Mouse (Mus musculus): ENCODE measurements around the gene Olfr976. TPM values are rescaled to one million over a fixed set of nuclear protein-coding genes. Genes with fewer than 3 reads are reported as not detected.
"Not testable (repeated sequence)": the region's sequence is repeated elsewhere in the genome, so short reads cannot be mapped to it uniquely, and the experiment has no call there.

Gene Olfr976
- not detected in 2 replicates for polyA plus RNA-seq (2012)

DNA sequence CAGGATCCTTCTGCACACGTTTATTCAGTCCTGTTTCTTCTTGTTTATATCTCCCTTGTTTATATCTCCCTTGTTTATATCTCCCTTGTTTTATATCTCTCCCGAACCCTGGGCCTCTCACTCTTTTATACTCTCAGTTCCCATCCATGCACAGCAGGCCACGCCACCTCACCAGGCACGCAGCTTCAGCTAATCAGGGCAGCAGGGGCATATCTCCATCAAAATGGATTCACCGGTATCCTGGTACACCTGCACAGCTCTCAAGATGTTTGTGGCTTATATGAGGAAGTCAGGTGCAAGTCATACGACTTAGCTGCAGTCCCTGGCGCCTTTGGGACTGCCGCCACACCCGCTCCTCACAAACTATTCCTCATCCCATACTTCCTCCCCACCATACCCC lies at the start of gene Olfr976:
Olfr976 (minus strand) TSS at position 101 of the 400 bp plus-strand sequence.
- not testable (repeated sequence) for H3K36me3 ChIP-seq (ENCODE audit: control insufficient read depth); H3K27me3 ChIP-seq (ENCODE audit: control insufficient read depth); H3K4me1 ChIP-seq (ENCODE audit: control insufficient read depth); H3K4me3 ChIP-seq (replicated peaks); H3K9me3 ChIP-seq (ENCODE audit: control insufficient read depth, low read length)

DNA sequence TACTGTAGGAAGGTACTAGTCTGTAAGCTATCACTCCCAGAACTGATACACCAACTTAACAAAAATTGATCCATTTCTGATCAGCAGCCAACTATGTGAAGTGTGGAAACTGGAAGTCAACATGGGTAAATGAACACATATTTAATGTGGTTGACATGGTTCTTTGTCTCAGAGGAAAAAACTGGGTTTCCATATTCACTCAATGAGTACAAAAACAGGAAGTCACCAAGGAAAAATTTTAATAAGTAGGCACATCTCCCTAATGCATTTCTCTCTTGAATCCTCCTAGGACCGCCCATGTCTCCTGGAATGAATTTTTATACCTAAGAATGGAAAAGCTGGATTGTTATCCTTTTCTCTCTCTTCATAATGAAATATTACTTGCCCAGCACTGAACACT lies 48.5 kb upstream of the Olfr976 start, which contains the start of gene Olfr980:
Olfr980 (minus strand) TSS at position 101 of the 400 bp plus-strand sequence.
- no peak within 1 kb of the TSS for H3K4me3 ChIP-seq (replicated peaks)

DNA sequence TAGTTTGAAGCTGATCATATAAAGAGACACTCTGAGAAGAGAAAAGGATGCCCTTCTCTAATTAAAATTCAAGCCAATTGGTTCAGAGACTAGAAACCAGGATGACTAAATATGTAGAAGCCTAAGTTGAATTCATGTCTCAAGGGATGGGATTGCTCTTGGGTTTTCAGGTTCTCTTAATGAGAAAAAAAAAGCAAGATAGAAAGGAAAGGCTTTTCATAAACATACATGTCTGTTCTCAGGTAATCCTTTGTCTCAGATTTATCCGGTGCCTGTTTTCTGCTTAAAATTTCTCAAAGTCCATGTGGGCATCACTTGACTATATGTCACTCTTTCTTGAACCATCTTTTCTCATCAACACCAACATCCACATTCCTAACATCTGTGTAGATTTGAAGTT lies 42.4 kb upstream of the Olfr976 start, which contains the start of gene Olfr979:
Olfr979 (minus strand) TSS at position 101 of the 400 bp plus-strand sequence.
- Histone ChIP-seq H3K4me3 (replicated peaks) (no peak within 1 kb of the TSS), H3K27me3 (ENCODE audit: control insufficient read depth) (no peaks in the 10 kb centered on the region), H3K4me1 (ENCODE audit: control insufficient read depth) (no peaks in the 10 kb centered on the region), H3K9me3 (ENCODE audit: control insufficient read depth, low read length) (no peaks in the 10 kb centered on the region), H3K36me3 (ENCODE audit: control insufficient read depth) (no peaks in the 10 kb centered on the region)
- TF ChIP-seq TAL1 (IDR thresholded peaks at IDR 0.05; ENCODE audit: low read length): no peak
- TF ChIP-seq GATA1 (IDR thresholded peaks at IDR 0.05; ENCODE audit: low read length): no peak

More for the DNA sequence above, 48.5 kb upstream of the Olfr976 start, which contains the start of gene Olfr980:
- Histone ChIP-seq H3K9me3 (ENCODE audit: control insufficient read depth, low read length) (no peaks in the 10 kb centered on the region), H3K4me1 (ENCODE audit: control insufficient read depth) (no peaks in the 10 kb centered on the region), H3K36me3 (ENCODE audit: control insufficient read depth) (no peaks in the 10 kb centered on the region), H3K27me3 (ENCODE audit: control insufficient read depth) (no peaks in the 10 kb centered on the region)
- no peak for TF ChIP-seq TAL1 (IDR thresholded peaks at IDR 0.05; ENCODE audit: low read length)
- no peak for TF ChIP-seq GATA1 (IDR thresholded peaks at IDR 0.05; ENCODE audit: low read length)

DNA sequence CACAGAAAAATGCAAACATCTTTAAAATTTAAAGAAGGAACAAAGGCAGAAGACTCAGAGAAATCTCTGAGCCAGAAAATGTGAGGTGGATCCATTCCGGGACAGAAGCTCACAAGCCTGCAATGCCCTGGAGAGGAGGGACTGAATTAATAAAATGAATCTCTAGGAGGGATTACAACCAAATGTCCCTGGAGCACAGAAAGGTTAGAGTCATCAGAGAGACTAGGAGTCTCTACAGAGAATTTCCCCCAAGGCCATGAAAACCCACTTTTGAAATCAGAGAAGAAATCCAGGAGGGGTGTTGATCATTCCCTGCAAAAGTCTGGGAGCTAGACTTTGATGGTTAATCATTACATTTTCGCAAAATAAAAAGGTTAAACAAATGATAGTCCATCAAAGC lies 30.9 kb upstream of the Olfr976 start, which contains the start of gene Olfr978:
Olfr978 (plus strand) TSS at position 301 of the 400 bp plus-strand sequence.
- no peak for TF ChIP-seq GATA1 (IDR thresholded peaks at IDR 0.05; ENCODE audit: low read length)
- no peak for TF ChIP-seq TAL1 (IDR thresholded peaks at IDR 0.05; ENCODE audit: low read length)
- H3K27me3 ChIP-seq (ENCODE audit: control insufficient read depth): no peaks in the 10 kb centered on the region
- H3K36me3 ChIP-seq (ENCODE audit: control insufficient read depth): no peaks in the 10 kb centered on the region
- H3K4me1 ChIP-seq (ENCODE audit: control insufficient read depth): no peaks in the 10 kb centered on the region
- peaks cover 2% of the 10 kb centered on the region; the same call in 1 of the 2 replicates for H3K9me3 ChIP-seq (ENCODE audit: control insufficient read depth, low read length)
- no peak within 1 kb of the TSS for H3K4me3 ChIP-seq (replicated peaks)

DNA sequence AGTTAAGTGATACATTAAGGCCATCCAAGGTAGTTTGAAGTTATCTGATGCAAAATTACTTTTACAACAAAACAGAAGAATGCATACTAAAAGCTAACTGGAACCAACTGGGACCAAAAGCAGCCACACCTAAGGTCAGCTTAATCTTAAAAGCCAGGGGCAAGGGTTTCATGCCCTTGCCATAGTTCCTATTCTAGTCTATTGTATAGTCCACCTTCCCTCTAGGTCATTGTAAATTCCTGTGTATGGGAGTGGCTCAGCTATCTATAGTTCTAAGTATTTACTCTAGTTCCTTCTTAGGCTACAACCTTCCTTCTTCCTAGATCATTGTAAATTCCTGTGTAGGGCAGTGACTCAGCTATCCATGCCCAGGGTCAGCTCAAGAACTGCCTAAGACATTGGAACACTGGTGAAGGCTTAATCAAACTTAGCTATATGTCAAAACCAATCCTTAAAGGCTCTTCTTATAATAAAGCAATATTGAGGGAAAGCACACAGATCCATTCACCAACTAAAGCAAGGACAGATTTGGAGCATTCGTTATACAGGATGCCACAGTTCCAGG lies 15.7 kb upstream of the Olfr976 start:
- not testable (repeated sequence) for H3K4me3 ChIP-seq (replicated peaks); H3K4me1 ChIP-seq (ENCODE audit: control insufficient read depth); H3K36me3 ChIP-seq (ENCODE audit: control insufficient read depth)

DNA sequence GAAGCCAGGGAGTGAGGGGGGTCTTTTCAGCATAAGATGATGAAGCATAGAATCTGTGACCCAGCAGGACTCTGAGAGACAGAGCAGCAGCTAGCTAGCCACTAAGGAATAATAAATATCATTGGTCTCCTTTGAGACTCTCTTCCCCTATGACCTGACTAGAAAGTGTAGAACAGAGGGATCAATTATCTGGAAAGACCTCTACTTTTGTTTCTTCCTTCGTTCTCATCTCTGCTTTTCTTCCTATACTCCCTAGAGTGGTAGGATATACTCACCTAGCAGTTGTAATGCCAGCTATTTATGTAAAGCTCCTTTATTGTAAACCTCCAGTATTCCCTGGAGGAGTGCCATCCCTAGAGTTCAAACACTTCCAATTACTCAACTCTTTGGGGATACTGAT lies 9.0 kb downstream of the Olfr976 start, which contains the start of gene Olfr975:
Olfr975 (minus strand) TSS at position 101 of the 400 bp plus-strand sequence.
- Histone ChIP-seq H3K27me3 (ENCODE audit: control insufficient read depth) (no peaks in the 10 kb centered on the region), H3K4me1 (ENCODE audit: control insufficient read depth) (no peaks in the 10 kb centered on the region), H3K36me3 (ENCODE audit: control insufficient read depth) (no peaks in the 10 kb centered on the region), H3K4me3 (replicated peaks) (no peak within 1 kb of the TSS), H3K9me3 (ENCODE audit: control insufficient read depth, low read length) (no peaks in the 10 kb centered on the region)
- no peak for TF ChIP-seq TAL1 (IDR thresholded peaks at IDR 0.05; ENCODE audit: low read length)
- TF ChIP-seq GATA1 (IDR thresholded peaks at IDR 0.05; ENCODE audit: low read length): no peak

More for the DNA sequence above, 15.7 kb upstream of the Olfr976 start:
- H3K9me3 ChIP-seq (ENCODE audit: control insufficient read depth, low read length); H3K27me3 ChIP-seq (ENCODE audit: control insufficient read depth): not testable (repeated sequence)

DNA sequence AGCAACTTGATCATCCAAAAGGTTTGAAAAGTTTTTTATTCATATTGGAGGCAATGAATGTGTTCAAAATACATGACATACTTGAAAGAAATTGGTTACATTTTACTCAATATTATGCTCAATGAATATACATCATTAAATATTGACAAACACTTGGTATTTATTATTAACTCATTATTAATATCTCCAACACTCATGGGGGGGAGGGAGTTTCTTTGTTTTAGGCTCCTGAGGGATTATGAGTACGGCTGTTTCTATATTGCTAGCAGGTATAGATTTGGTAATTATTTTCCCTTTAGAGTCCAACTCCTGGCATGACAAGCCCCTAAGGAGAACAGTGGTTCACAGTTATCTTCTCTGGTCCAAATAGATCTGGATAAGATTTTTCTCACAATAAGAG lies 23.7 kb downstream of the Olfr976 start, which contains the start of gene Olfr974:
Olfr974 (plus strand) TSS at position 301 of the 400 bp plus-strand sequence.
- Histone ChIP-seq H3K9me3 (ENCODE audit: control insufficient read depth, low read length) (no peaks in the 10 kb centered on the region), H3K27me3 (ENCODE audit: control insufficient read depth) (no peaks in the 10 kb centered on the region), H3K4me1 (ENCODE audit: control insufficient read depth) (no peaks in the 10 kb centered on the region), H3K36me3 (ENCODE audit: control insufficient read depth) (no peaks in the 10 kb centered on the region), H3K4me3 (replicated peaks) (no peak within 1 kb of the TSS)
- TF ChIP-seq TAL1 (IDR thresholded peaks at IDR 0.05; ENCODE audit: low read length) (no peak), GATA1 (IDR thresholded peaks at IDR 0.05; ENCODE audit: low read length) (no peak)

DNA sequence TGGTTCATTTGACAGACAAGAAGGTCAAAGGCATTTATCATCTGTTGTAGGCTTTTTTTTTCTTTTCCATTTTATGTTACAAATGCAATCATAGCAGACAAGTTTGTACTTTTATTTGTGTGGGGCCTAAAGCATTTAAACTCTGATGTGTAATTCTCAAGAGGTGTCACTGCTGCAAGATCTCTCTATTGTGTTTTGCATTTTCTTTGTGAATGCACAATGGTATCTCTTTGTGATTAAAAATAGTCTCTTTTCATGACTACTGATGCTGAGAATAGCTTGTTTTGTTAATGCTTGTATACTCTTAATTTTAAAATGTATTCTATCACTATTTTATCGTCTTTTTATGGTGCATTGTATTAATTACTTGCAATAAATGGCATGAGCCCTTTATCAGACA lies 32.1 kb downstream of the Olfr976 start:
- not testable (repeated sequence) for H3K27me3 ChIP-seq (ENCODE audit: control insufficient read depth); H3K4me3 ChIP-seq (replicated peaks); H3K9me3 ChIP-seq (ENCODE audit: control insufficient read depth, low read length); H3K4me1 ChIP-seq (ENCODE audit: control insufficient read depth); H3K36me3 ChIP-seq (ENCODE audit: control insufficient read depth)

DNA sequence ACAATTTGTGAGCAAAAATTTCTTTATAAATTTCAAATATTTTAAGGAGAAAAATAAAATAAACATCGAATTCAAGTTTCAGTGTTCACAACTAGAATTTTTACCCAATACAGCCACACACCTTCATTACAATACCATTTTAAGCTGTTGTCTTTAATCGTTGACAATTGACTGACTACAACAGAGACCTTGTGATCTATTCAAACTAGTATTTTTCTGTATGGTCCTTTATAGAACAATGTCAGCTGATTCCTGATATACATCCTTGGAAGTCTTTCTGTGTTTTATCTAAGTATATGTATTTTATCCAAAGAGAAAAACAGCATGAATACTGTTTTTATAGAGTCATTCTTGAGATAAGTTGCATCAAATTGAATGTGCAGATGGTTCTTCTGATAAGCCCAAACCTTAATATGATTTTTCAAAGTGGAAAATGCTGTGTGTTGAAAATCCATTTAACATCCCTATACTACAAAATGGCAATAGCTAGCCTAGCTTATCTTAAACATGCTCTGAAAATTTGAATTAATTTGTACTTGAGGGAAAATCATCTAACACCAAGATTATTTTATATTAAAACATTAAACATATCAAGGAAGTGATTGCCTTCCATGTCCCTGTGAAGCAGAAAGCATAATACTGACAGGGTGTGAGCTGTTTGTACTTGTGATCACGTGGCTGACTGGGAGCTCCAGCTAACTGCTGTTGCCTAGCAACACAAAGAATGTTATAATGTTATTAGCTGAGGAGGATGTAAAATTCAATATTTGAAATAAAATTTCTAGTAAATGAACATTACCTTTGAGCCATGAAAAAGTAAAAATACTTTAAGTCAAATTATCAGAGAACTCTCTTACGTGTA lies 32.7 kb downstream of the Olfr976 start:
- H3K4me3 ChIP-seq (replicated peaks); H3K27me3 ChIP-seq (ENCODE audit: control insufficient read depth); H3K4me1 ChIP-seq (ENCODE audit: control insufficient read depth); H3K36me3 ChIP-seq (ENCODE audit: control insufficient read depth); H3K9me3 ChIP-seq (ENCODE audit: control insufficient read depth, low read length): not testable (repeated sequence)
